ENCODE assay signal across 14 mouse cellular contexts in the genomic region with DNA sequence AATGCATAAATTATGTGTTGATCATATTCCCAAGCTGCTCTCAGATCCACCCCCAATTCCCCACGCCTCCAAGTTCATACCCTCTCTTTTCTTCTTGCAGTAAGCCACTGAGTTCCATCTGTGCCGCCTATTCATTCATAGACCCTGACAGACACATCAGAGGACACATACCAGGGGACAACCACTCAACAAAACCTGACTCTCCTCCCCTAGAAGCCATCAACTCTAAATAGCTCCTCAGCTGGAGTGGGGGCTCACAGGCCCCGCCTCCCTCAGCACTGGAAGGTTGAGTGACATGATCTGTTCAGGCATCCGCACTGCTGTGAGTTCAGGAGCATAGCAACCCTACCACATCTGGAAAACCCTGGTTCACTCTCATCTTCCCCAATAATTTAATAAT.
"Had no signal": no experiment of that assay in that cellular context is flagged by ENCODE, and none has a peak within 500 bp of the region (broad histone marks: within the 10 kb centered on the region; RNA-seq: fewer than 3 reads in every experiment).

No protein-coding gene starts in this region.

- H3K4me1 ChIP-seq: liver, embryonic 15.5 days; megakaryocyte, embryonic 14.5 days had no signal

- H3K27me3 ChIP-seq: liver, embryonic 15.5 days; megakaryocyte, embryonic 14.5 days; stomach, embryonic 15.5 days had no signal

- H3K9ac ChIP-seq: liver, embryonic 15.5 days; stomach, embryonic 15.5 days had no signal

- ATAC-seq: midbrain, embryonic 16.5 days had no signal

- H3K4me2 ChIP-seq: liver, embryonic 11.5 days; liver, embryonic 15.5 days; stomach, embryonic 15.5 days had no signal

- H3K36me3 ChIP-seq: limb, embryonic 10.5 days; liver, embryonic 15.5 days; stomach, embryonic 15.5 days had no signal

- H3K27ac ChIP-seq: left cerebral cortex, adult 2 months; limb, embryonic 10.5 days; liver, embryonic 15.5 days; macrophage; stomach, embryonic 15.5 days had no signal

- H3K4me3 ChIP-seq: left cerebral cortex, adult 2 months; limb, embryonic 10.5 days; liver, embryonic 15.5 days; megakaryocyte, embryonic 14.5 days; stomach, embryonic 15.5 days had no signal

- DNase-seq: kidney, adult 8-10 months; kidney, postnatal 25 days; lung, adult 2 months; right cerebral cortex, postnatal 14 days; thymus, adult 2 months; thymus, postnatal 25 days had no signal

- H3K9me3 ChIP-seq: limb, embryonic 10.5 days; liver, embryonic 15.5 days; megakaryocyte, embryonic 14.5 days; stomach, embryonic 15.5 days had no signal
